Mouse (Mus musculus) right cerebral cortex, postnatal 25 days (tissue): Measurements from ENCODE around the gene Cnmd.
A peak's percentile ranks its signal among the peaks of the same experiment; 100 is the strongest.

ENCODE experiments used
- DNase-seq: peaks from one replicate; pipeline ENCODE4 v3.0.0; 2022

Cnmd gene

GRCm38 (mm10) chr14:79642063-79642462 lies 19.9 kb downstream of the Cnmd start:
- no peak for DNase-seq

GRCm38 (mm10) chr14:79636814-79637213 lies 25.2 kb downstream of the Cnmd start:
- no peak for DNase-seq

GRCm38 (mm10) chr14:79633196-79633595 lies 28.8 kb downstream of the Cnmd start:
- no peak for DNase-seq

GRCm38 (mm10) chr14:79632330-79632729 lies 29.6 kb downstream of the Cnmd start:
- no peak for DNase-seq

- no peak for DNase-seq
Measured at GRCm38 (mm10) chr14:79621143-79621542, 40.8 kb downstream of the Cnmd start.

DNA sequence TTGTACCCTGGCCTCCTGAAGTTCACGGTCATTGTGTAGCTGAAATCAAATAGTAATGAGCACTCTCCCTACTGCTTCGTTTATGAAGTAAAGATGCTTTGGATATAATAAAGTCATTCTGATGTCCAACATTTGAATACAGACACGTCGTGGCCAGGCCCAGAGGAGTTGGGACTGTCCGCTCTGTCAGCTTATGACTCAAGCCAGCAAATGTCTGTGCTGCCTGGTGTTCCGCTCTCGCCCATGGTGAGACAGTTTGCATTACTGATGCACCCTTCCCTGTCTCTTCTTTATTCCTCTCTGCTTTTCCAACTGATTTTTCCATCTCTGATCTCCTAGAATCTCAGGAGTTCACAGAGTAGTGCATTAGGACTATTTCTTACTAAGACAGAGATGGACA lies 42.2 kb downstream of the Cnmd start:
- DNase-seq, result no peak

DNA sequence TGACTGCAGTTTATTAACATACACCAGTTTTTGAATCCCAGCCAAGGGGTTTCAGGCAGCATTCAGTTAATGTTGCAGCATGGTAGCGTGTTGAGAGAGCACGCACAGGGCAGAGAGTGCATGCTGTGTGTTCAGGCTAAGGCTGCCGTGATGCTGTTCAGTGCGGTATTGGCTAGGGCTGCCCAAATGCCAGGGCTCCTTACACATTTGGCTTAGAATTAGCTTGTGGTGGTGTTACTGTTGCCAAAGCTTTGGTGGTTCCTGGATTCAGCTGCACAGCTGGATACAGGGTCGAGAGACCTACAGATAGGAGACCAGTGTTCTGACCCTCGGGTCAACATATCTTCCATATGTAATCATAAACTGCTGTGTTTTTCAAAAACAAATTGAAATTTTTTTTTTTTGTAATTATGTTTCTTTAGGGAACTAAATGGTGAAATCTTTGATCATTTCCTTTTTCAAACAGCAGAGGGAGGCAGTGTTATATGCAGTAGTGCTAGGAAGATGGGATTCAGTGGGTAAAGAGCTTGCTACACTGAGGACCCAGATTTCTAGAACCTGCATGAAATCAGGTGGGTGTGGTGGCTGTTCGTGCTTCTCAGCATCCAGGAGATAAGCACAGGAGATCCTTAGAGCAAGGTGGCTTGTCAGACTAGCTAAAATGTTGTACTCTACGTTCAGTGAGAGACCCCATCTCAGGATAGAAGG lies 44.7 kb downstream of the Cnmd start:
- DNase-seq, result no peak

DNA sequence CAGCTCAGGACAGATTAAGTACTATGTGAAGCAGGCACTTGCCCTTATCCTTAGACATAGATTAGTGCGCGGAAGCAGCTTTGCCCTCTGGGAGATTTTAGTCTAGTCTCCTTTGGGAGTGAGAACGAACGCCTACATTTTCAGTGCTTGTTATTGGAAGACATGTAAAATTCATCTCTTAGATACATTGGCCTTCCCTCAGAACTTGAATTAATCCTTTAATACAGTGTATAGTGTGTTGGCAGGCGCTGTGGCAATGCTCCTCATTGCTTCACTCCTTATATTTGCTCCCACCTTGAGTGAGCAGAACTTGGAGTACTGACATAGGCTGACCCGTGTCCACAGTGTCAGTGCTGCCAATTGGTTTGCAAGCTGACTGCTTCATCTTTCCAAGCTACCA lies 53.7 kb downstream of the Cnmd start:
- DNase-seq, result no peak

DNA sequence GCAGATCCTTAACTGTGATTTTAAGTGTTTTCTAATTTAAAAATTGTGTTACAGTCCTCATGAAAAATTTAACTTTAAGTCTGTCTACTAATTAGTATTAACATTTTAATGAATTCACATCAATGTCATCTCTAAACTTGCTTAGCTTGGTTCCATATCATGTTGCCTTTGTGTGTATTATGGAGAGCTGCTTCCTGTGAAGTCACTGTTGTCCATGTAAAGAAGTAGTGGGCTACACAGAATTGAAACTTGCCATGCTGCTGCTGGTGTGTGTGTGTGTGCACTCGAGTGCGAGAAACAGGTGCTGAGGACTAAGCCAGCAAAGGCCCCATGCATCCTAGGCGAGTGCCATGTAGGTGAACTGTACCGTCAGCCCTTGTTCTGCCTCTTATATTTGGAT lies 54.6 kb downstream of the Cnmd start:
- no peak for DNase-seq

GRCm38 (mm10) chr14:79606867-79607266 lies 55.1 kb downstream of the Cnmd start:
- peak; percentile 20 for DNase-seq

DNA sequence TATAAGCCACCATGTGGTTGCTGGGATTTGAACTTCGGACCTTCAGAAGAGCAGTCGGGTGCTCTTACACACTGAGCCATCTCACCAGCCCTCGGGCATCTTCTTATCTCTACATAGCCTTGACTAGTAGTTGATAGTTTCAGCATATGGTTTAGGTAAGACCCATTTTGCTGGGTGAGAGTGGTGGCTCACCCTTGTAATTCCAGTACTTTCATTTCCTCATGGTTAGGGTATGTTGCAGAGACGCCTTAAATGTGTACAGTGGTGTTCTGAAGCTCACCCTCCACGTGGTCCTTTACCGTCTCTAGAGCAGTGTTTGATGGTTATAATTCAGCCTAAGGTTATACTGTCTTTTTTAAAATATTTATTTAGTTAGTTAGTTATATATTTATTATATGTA lies 55.6 kb downstream of the Cnmd start:
- no peak for DNase-seq

- no peak for DNase-seq
Measured at GRCm38 (mm10) chr14:79605881-79606280, 56.1 kb downstream of the Cnmd start.

DNA sequence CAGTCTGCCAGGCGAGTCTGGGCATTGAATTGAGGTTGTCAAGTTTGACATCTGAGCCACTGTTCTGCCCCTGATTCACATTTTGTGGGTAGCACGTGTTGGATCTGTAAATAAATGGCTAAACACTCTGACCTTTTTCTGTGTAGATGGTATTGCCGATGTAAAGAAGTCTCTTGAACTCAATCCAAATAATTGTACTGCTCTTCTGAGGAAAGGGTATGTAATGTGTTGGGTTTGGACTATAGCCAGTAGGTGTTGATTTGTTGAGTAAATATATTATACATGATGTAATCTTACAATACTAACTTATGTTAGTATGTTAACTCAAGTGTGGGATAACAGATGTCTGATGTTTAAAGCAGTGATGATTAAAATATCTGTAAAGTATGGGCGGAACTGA lies 65.4 kb downstream of the Cnmd start:
- no peak for DNase-seq

GRCm38 (mm10) chr14:79594069-79594468 lies 67.9 kb downstream of the Cnmd start:
- no peak for DNase-seq

- no peak for DNase-seq
Measured at GRCm38 (mm10) chr14:79591611-79592010, 70.4 kb downstream of the Cnmd start.

- DNase-seq, result no peak
Measured at GRCm38 (mm10) chr14:79590916-79591315, 71.1 kb downstream of the Cnmd start.

- DNase-seq, result no peak
Measured at GRCm38 (mm10) chr14:79589401-79589800, 72.6 kb downstream of the Cnmd start.

- no peak for DNase-seq
Measured at GRCm38 (mm10) chr14:79588534-79588951, 73.4 kb downstream of the Cnmd start.

DNA sequence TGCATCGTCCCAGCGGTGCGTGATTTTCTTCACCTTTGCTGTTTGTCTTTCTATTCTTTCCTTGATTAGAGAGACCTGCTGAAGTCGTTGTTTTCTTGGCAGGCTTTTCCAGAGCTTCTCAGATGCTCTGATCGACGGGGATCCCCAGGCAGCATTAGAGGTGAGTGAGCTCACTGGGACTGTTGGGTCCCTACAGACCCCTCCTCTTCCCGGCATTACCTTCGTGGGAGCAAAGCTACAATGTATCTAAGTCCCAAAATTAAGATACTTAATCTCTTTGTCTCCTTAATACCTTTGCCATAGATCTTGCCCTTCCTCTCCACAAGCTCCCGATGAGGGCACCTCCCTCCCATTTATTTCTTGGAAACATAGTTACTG lies 74.1 kb downstream of the Cnmd start:
- no peak for DNase-seq
